Mouse (Mus musculus) E14TG2a.4 (cell line): ENCODE data around the gene Ntn5.

ENCODE experiments used
- CTCF ChIP-seq: conservative IDR thresholded peaks from 2 replicates; pipeline ENCODE4 v1.5.1; 2014; ENCODE audit warnings: low read length
- NANOG ChIP-seq: IDR thresholded peaks from 2 replicates; pipeline ENCODE4 v1.6.1; 2014; ENCODE audit warnings: borderline replicate concordance, low read length, mixed read lengths
- POU5F1 ChIP-seq: IDR thresholded peaks from 2 replicates; pipeline ENCODE4 v1.6.1; 2014; ENCODE audit warnings: low read length, borderline replicate concordance

GRCm38 (mm10) chr7:45682144-45683126 lies 1.4 kb upstream of the Ntn5 start:
- TF ChIP-seq CTCF (peak; percentile 93), NANOG (no peak), POU5F1 (no peak)
